In the genomic region with DNA sequence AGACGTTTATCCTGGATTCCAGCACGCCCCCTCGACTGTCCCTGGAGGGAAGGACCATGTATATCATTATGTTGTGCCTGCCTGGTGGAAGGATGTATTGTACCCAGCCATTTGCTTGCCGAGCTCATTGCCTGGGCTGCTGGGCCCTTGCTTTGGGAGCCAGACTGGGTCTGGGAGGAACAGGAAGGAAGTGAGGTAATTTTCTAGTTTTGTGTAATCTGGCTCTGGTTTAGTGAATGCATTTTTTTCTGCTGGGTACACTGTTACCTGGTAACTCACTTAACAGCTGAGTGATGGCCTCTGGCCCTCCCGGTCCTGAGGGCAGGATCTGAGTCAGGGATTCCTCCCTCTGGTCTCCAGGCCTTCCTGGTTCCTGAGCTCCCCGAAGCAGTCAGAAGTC, we compare ENCODE assay signal across 8 mouse cellular contexts. TPM values are rescaled to one million over a fixed set of nuclear protein-coding genes. Genes with fewer than 3 reads are reported as not detected.
DNase-seq lines count a peak whose midpoint lies in the region; ATAC-seq and TF ChIP-seq lines count a peak whose summit lies in the region.

No protein-coding gene starts in this region.

- DNase-seq in kidney, adult 11 months: no peak
- DNase-seq in T-cell, adult 2 months (ENCODE audit: low spot score): peak; percentile 17
- DNase-seq in heart, postnatal 0 days (ENCODE audit: low spot score): peak; percentile 36
- peak; percentile 46 for DNase-seq in lung, postnatal 25 days (ENCODE audit: low spot score)
- DNase-seq in layer of hippocampus, postnatal 25 days (ENCODE audit: extremely low spot score in 1 of 2, low spot score in 1 of 2): no peak

- no peak for TF ChIP-seq EP300 in heart, postnatal 0 days (IDR thresholded peaks at IDR 0.05; ENCODE audit: low read depth)

- H3K4me2 ChIP-seq in kidney, embryonic 15.5 days: no peak overlapping the region
- no peak overlapping the region for H3K4me2 ChIP-seq in heart, postnatal 0 days (ENCODE audit: low read depth, low read length)

- TF ChIP-seq CTCF in heart, postnatal 0 days (IDR thresholded peaks at IDR 0.05; ENCODE audit: low read depth): no peak

- H3K9me3 ChIP-seq in kidney, embryonic 15.5 days (replicated peaks): no peaks in the 10 kb centered on the region
- no peaks in the 10 kb centered on the region for H3K9me3 ChIP-seq in heart, postnatal 0 days (replicated peaks; ENCODE audit: control insufficient read depth, low read length)

- H3K27ac ChIP-seq in kidney, embryonic 15.5 days: no peak overlapping the region
- H3K27ac ChIP-seq in heart, postnatal 0 days (ENCODE audit: low read depth): peak overlapping the region; percentile 77

- H3K27me3 ChIP-seq in kidney, embryonic 15.5 days: no peaks in the 10 kb centered on the region
- no peaks in the 10 kb centered on the region for H3K27me3 ChIP-seq in heart, postnatal 0 days (ENCODE audit: control insufficient read depth, insufficient read depth, low read length)

- H3K9ac ChIP-seq in kidney, embryonic 15.5 days: no peak overlapping the region
- no peak overlapping the region for H3K9ac ChIP-seq in heart, postnatal 0 days (replicated peaks; ENCODE audit: low read depth, low read length)

- H3K4me1 ChIP-seq in kidney, embryonic 15.5 days: peaks cover 24% of the 10 kb centered on the region
- peaks cover 31% of the 10 kb centered on the region for H3K4me1 ChIP-seq in heart, postnatal 0 days (ENCODE audit: control insufficient read depth, insufficient read depth)

- WGBS in kidney, embryonic 15.5 days: 36% methylated on average over 6 of the region's 6 CpGs
- 46% methylated on average over 6 of the region's 6 CpGs for WGBS in heart, postnatal 0 days

- no peaks in the 10 kb centered on the region for H3K36me3 ChIP-seq in kidney, embryonic 15.5 days
- no peaks in the 10 kb centered on the region for H3K36me3 ChIP-seq in heart, postnatal 0 days (replicated peaks; ENCODE audit: control insufficient read depth, insufficient read depth, low read length)

- ATAC-seq in kidney, embryonic 15.5 days (replicated peaks; ENCODE audit: low FRiP score): 0 out of 2 replicates have a peak, but pooled peaks have one; percentile 30
- peak; percentile 58 for ATAC-seq in heart, postnatal 0 days (ENCODE audit: insufficient read depth, low read depth)
- no peak for ATAC-seq in erythroid progenitor cell, adult 5-6 weeks (replicated peaks; ENCODE audit: low FRiP score, poor library complexity, severe bottlenecking)
- no peak for ATAC-seq in cerebellum, adult (ENCODE audit: insufficient number of reproducible peaks, low FRiP score, low TSS enrichment)

- no peak overlapping the region for H3K4me3 ChIP-seq in kidney, embryonic 15.5 days (replicated peaks)
- H3K4me3 ChIP-seq in heart, postnatal 0 days (ENCODE audit: low read depth, low read length): no peak overlapping the region

RNA-seq across cellular contexts. Expression of a gene that starts 35.1 kb away (rescaled TPM):
- polyA plus RNA-seq in kidney, embryonic 15.5 days (2015; fragmentation: Nextera tagmentation; extraction: Ambion mirVana): 8.2 and 8.6 TPM in 2 replicates
- total RNA-seq in heart, postnatal 0 days (2014; rRNA removed; ENCODE audit: low replicate concordance): 11.2 and 14.6 TPM in 2 replicates
- 2.1 and 2.4 TPM in 2 replicates for polyA plus RNA-seq in heart, postnatal 0 days (2015; fragmentation: Nextera tagmentation; extraction: Ambion mirVana)
- total RNA-seq in erythroid progenitor cell, adult 5-6 weeks (2015; ENCODE audit: low replicate concordance): 9.4 and 10.1 TPM in 2 replicates
- 4.4 and 6.0 TPM in 2 replicates for total RNA-seq in erythroid progenitor cell, adult 5-6 weeks (2017; ENCODE audit: low replicate concordance)
- 10 to 100 TPM; 51.7 to 52.0 TPM for total RNA-seq in layer of hippocampus, postnatal 25 days (2021)

Comparison
In these comparisons a context has a peak if more than half of its experiments do, and no peak if none do; other contexts are left out.
1. ATAC-seq: peak in kidney, embryonic 15.5 days (single experiment) and heart, postnatal 0 days (single experiment); none in erythroid progenitor cell, adult 5-6 weeks (single experiment) and cerebellum, adult (single experiment).
2. DNase-seq: peak in T-cell, adult 2 months (single experiment), heart, postnatal 0 days (single experiment) and lung, postnatal 25 days (single experiment); none in kidney, adult 11 months (single experiment) and layer of hippocampus, postnatal 25 days (0 of 2).